Mouse (Mus musculus) myocyte (in vitro differentiated cells): ENCODE results near the gene Olfr357. TPM values are rescaled to one million over a fixed set of nuclear protein-coding genes. Genes with fewer than 3 reads are reported as not detected.

Experiments used
- H3K27me3 ChIP-seq: one replicate; pipeline ENCODE4 v1.6.1; 2011; ENCODE audit not compliant: control insufficient read depth, insufficient read depth, insufficient read length
- H3K36me3 ChIP-seq: one replicate; pipeline ENCODE4 v1.6.1; 2011; ENCODE audit not compliant: control insufficient read depth, insufficient read depth
- H3K4me2 ChIP-seq: one replicate; pipeline ENCODE4 v1.6.1; 2011; ENCODE audit warnings: low read depth, control low read depth
- H3K4me3 ChIP-seq: one replicate; pipeline ENCODE4 v1.5.1; 2011; ENCODE audit warnings: mild to moderate bottlenecking, control low read depth, moderate library complexity
- H3K79me2 ChIP-seq: one replicate; pipeline ENCODE4 v1.6.1; 2011; ENCODE audit not compliant: control insufficient read depth, insufficient read depth
- H3ac ChIP-seq: one replicate; pipeline ENCODE4 v1.6.1; 2011; ENCODE audit not compliant: control insufficient read depth, insufficient read length
- CEBPB ChIP-seq: IDR thresholded peaks from 2 replicates; pipeline ENCODE4 v1.6.1; 2011; ENCODE audit warnings: mild to moderate bottlenecking, moderate library complexity; ENCODE audit not compliant: poor library complexity, insufficient read depth, severe bottlenecking
- E2F4 ChIP-seq: IDR thresholded peaks from one replicate; pipeline ENCODE4 v1.6.1; 2011; ENCODE audit warnings: mild to moderate bottlenecking, control low read depth, moderate library complexity; ENCODE audit not compliant: insufficient read depth
- MAX ChIP-seq: IDR thresholded peaks from one replicate; pipeline ENCODE4 v1.6.1; 2011; ENCODE audit warnings: low read depth, mild to moderate bottlenecking, control low read depth
- MYOD1 ChIP-seq, 3 experiments: IDR thresholded peaks; one replicate each; pipeline ENCODE4 v1.6.1; 2011; ENCODE audit warnings: control low read depth in 2 of 3, low read depth in 2 of 3, mild to moderate bottlenecking in 2 of 3, moderate library complexity in 1 of 3; ENCODE audit not compliant: insufficient read length in 2 of 3, control insufficient read depth in 1 of 3
- MYOG ChIP-seq, 3 experiments: IDR thresholded peaks; one replicate each; pipeline ENCODE4 v1.6.1; 2011; ENCODE audit warnings: control low read depth in 2 of 3, low read depth in 2 of 3, mild to moderate bottlenecking in 2 of 3; ENCODE audit not compliant: insufficient read length in 2 of 3, control insufficient read depth in 1 of 3, insufficient read depth in 1 of 3
- POLR2A ChIP-seq: IDR thresholded peaks from one replicate; pipeline ENCODE4 v1.6.1; 2011; ENCODE audit warnings: low read depth, mild to moderate bottlenecking, control low read depth, moderate library complexity; ENCODE audit not compliant: insufficient read length
- POLR2AphosphoS2 ChIP-seq: IDR thresholded peaks from one replicate; pipeline ENCODE4 v1.6.1; 2011; ENCODE audit warnings: low read depth, control low read depth; ENCODE audit not compliant: insufficient read length
- REST ChIP-seq: IDR thresholded peaks from one replicate; pipeline ENCODE4 v1.6.1; 2011; ENCODE audit warnings: mild to moderate bottlenecking, control low read depth, moderate library complexity; ENCODE audit not compliant: insufficient read depth, insufficient read length
- SRF ChIP-seq: IDR thresholded peaks from one replicate; pipeline ENCODE4 v1.6.1; 2011; ENCODE audit warnings: low read depth; ENCODE audit not compliant: control insufficient read depth, insufficient read length
- TCF12 ChIP-seq: IDR thresholded peaks from one replicate; pipeline ENCODE4 v1.6.1; 2011; ENCODE audit warnings: mild to moderate bottlenecking, control low read depth; ENCODE audit not compliant: poor library complexity, insufficient read depth, severe bottlenecking
- TCF3 ChIP-seq: IDR thresholded peaks from one replicate; pipeline ENCODE4 v1.6.1; 2011; ENCODE audit warnings: low read depth, control low read depth; ENCODE audit not compliant: insufficient read length
- USF1 ChIP-seq: IDR thresholded peaks from one replicate; pipeline ENCODE4 v1.6.1; 2011; ENCODE audit warnings: low read depth, mild to moderate bottlenecking, control low read depth, moderate library complexity
- polyA plus RNA-seq: library from polyadenylated mRNA; unstranded; fragments of >200 nt; fragmentation: generic; extraction: Trizol; gene quantifications from one replicate; pipeline ENCODE4 v1.2.1, GENCODE M21; 2012; ENCODE audit warnings: missing spikeins

Gene Olfr357
- polyA plus RNA-seq = not detected

DNA sequence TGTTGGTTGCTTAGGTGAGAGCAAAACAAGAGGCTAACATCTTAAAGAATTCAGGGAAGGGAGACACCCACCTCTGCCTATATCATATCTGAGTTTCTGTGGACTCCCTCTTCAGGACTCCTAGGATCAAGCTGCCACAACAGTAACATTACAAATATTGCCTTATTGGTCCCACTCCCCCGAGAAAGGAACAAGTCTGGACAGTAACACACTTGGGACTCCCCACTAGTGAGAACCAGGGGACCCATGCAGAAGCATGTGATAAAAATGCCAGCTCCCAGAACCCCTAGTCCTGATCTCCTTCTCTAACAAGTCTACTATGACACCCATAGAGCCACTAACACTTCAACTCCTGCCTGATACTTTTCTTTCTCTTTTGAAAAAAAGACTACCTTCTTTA lies at the start of gene Olfr357:
Gene Olfr357, plus strand, starts transcription at position 301 of the 400 bp plus-strand sequence.
- no peak within 1 kb of the TSS for H3ac ChIP-seq
- no peaks in the 10 kb centered on the region for H3K36me3 ChIP-seq
- H3K4me2 ChIP-seq = no peak within 1 kb of the TSS
- no peaks in the 10 kb centered on the region for H3K27me3 ChIP-seq
- no peaks in the 10 kb centered on the region for H3K79me2 ChIP-seq
- no peak within 1 kb of the TSS for H3K4me3 ChIP-seq
- no peak for TF ChIP-seq MYOG (IDR thresholded peaks at IDR 0.05; ENCODE audit: control insufficient read depth in 1 of 3, insufficient read depth in 1 of 3, insufficient read length in 2 of 3, low read depth in 2 of 3)
- no peak for TF ChIP-seq SRF
- no peak for TF ChIP-seq E2F4
- TF ChIP-seq MAX = no peak
- TF ChIP-seq USF1 = no peak
- no peak for TF ChIP-seq POLR2AphosphoS2

DNA sequence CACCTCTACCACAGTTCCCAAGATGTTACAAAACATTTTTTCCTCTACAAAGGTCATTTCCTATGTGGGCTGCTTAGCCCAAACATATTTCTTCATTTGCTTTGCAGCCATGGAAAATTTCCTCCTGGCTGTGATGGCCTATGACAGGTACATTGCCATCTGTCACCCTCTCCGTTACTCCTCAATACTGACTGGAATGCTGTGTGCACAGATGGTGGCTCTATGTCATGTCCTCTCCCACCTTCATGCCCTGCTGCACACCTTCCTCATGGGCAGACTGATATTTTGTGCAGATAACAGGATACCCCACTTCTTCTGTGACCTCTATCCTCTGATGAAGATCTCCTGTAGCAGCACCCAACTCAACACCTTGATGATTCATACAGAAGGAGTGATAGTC lies 3.4 kb downstream of the Olfr357 start:
- Histone ChIP-seq H3ac (no peak overlapping the region), H3K27me3 (no peaks in the 10 kb centered on the region), H3K4me3 (no peak overlapping the region), H3K79me2 (no peaks in the 10 kb centered on the region), H3K36me3 (no peaks in the 10 kb centered on the region), H3K4me2 (no peak overlapping the region)
- no peak for TF ChIP-seq E2F4
- TF ChIP-seq USF1 = no peak
- TF ChIP-seq POLR2A = no peak
- TF ChIP-seq TCF12 = no peak
- TF ChIP-seq MYOD1 (IDR thresholded peaks at IDR 0.05; ENCODE audit: control insufficient read depth in 1 of 3, insufficient read length in 2 of 3, low read depth in 2 of 3) = no peak
- TF ChIP-seq REST = no peak
- TF ChIP-seq CEBPB = no peak
- TF ChIP-seq MAX = no peak
- TF ChIP-seq POLR2AphosphoS2 = no peak
- TF ChIP-seq SRF = no peak
- TF ChIP-seq MYOG (IDR thresholded peaks at IDR 0.05; ENCODE audit: control insufficient read depth in 1 of 3, insufficient read depth in 1 of 3, insufficient read length in 2 of 3, low read depth in 2 of 3) = no peak

DNA sequence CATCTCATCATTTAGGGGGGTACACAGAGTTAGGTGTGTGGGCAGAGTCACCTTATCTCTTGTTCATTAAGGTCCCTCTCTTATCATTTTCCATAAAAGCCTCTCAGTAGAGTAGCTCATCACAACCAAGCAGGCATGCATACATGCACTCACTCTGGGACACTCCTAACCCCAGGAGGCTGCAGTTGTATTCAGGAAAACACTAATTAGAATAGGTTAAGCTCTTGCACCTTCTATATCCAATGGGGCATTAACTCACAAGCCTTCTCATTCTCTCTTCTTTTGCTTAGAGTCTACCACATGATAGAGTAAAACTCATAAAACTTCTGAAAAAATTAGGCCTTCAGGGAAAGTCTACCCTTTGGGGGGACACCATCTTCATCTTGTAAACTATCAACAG lies 15.6 kb downstream of the Olfr357 start, which contains the start of gene Olfr358:
Gene Olfr358, minus strand, starts transcription at position 101 of the 400 bp plus-strand sequence.
- no peak within 1 kb of the TSS for H3K4me3 ChIP-seq
- TF ChIP-seq POLR2AphosphoS2 = no peak
- TF ChIP-seq TCF12 = no peak
- no peak for TF ChIP-seq TCF3
- no peak for TF ChIP-seq MYOG (IDR thresholded peaks at IDR 0.05; ENCODE audit: control insufficient read depth in 1 of 3, insufficient read depth in 1 of 3, insufficient read length in 2 of 3, low read depth in 2 of 3)
- TF ChIP-seq MAX = no peak
- no peak for TF ChIP-seq REST
- no peak for TF ChIP-seq MYOD1 (IDR thresholded peaks at IDR 0.05; ENCODE audit: control insufficient read depth in 1 of 3, insufficient read length in 2 of 3, low read depth in 2 of 3)
- no peaks in the 10 kb centered on the region for H3K36me3 ChIP-seq

More for the DNA sequence above, 15.6 kb downstream of the Olfr357 start, which contains the start of gene Olfr358:
- no peak within 1 kb of the TSS for H3ac ChIP-seq
- no peaks in the 10 kb centered on the region for H3K27me3 ChIP-seq
- H3K79me2 ChIP-seq = no peaks in the 10 kb centered on the region
- H3K4me2 ChIP-seq = no peak within 1 kb of the TSS

Other genes with a start within 250 kb of the Olfr357 start
- gene Olfr348, start 209.6 kb upstream of the Olfr357 start, polyA plus RNA-seq = not detected
- gene Olfr50, start 203.3 kb upstream of the Olfr357 start, polyA plus RNA-seq = not detected
- gene Olfr3, start 176.8 kb upstream of the Olfr357 start, polyA plus RNA-seq = not detected
- gene Olfr350, start 147.5 kb upstream of the Olfr357 start, polyA plus RNA-seq = not detected
- not detected for gene Olfr351, start 131.2 kb upstream of the Olfr357 start, polyA plus RNA-seq
- not detected for gene Olfr352, start 125.4 kb upstream of the Olfr357 start, polyA plus RNA-seq
- gene Olfr353, start 100.9 kb upstream of the Olfr357 start, polyA plus RNA-seq = not detected
- gene Olfr354, start 88.1 kb upstream of the Olfr357 start, polyA plus RNA-seq = not detected
- not detected for gene Olfr355, start 64.9 kb upstream of the Olfr357 start, polyA plus RNA-seq
- gene Olfr356, start 56.7 kb upstream of the Olfr357 start, polyA plus RNA-seq = not detected
- gene Olfr358, start 15.5 kb downstream of the Olfr357 start, polyA plus RNA-seq = not detected
- gene Olfr360, start 71.9 kb downstream of the Olfr357 start, polyA plus RNA-seq = not detected
- gene Olfr361, start 95.5 kb downstream of the Olfr357 start, polyA plus RNA-seq = not detected
- not detected for gene Olfr362, start 124.1 kb downstream of the Olfr357 start, polyA plus RNA-seq
- not detected for gene Olfr364-ps1, start 145.5 kb downstream of the Olfr357 start, polyA plus RNA-seq
- not detected for gene Olfr365, start 194.4 kb downstream of the Olfr357 start, polyA plus RNA-seq
- gene Olfr366, start 217.7 kb downstream of the Olfr357 start, polyA plus RNA-seq = not detected